Mouse (Mus musculus): ENCODE results near the gene Foxe3.

Foxe3 gene

GRCm38 (mm10) chr4:114876441-114876972 lies 49.3 kb downstream of the Foxe3 start:
- in situ Hi-C loops (cut with MboI, MseI) = no loop called here
